Mouse (Mus musculus): ENCODE data around the gene Wdr20. TPM values are rescaled to one million over a fixed set of nuclear protein-coding genes. Genes with fewer than 3 reads are reported as not detected.

Wdr20 gene
- total and polyA plus RNA-seq, 2 experiments from 2014 or later = 12.1 to 36.9 TPM

- 70% methylated on average over 6 of the region's 6 CpGs for WGBS
- DNase-seq (ENCODE audit: low spot score) = no peak
- Histone ChIP-seq H3K9me3 (replicated peaks; ENCODE audit: control insufficient read depth, low read length) (no peaks in the 10 kb centered on the region), H3K36me3 (replicated peaks; ENCODE audit: control insufficient read depth, insufficient read depth, low read length) (peaks cover 16% of the 10 kb centered on the region; the same call in 1 of the 2 replicates), H3K4me3 (ENCODE audit: low read depth, low read length) (no peak overlapping the region), H3K9ac (replicated peaks; ENCODE audit: low read depth, low read length) (no peak overlapping the region), H3K4me1 (ENCODE audit: control insufficient read depth, insufficient read depth) (peaks cover 17% of the 10 kb centered on the region; the same call in 1 of the 2 replicates), H3K27ac (ENCODE audit: low read depth) (no peak overlapping the region), H3K27me3 (ENCODE audit: control insufficient read depth, insufficient read depth, low read length) (no peaks in the 10 kb centered on the region), H3K4me2 (ENCODE audit: low read depth, low read length) (no peak overlapping the region)
- no peak for ATAC-seq (ENCODE audit: insufficient read depth, low read depth)
- TF ChIP-seq EP300 (IDR thresholded peaks at IDR 0.05; ENCODE audit: low read depth) = no peak
- TF ChIP-seq CTCF (IDR thresholded peaks at IDR 0.05; ENCODE audit: low read depth) = no peak
These were observed 57.3 kb downstream of the Wdr20 start for GRCm38 (mm10) chr12:110795035-110795434.

GRCm38 (mm10) chr12:110796748-110797147, 59.0 kb downstream of the Wdr20 start:
- H3K27me3 ChIP-seq (ENCODE audit: control insufficient read depth, insufficient read depth, low read length) = no peaks in the 10 kb centered on the region
- H3K4me1 ChIP-seq (ENCODE audit: control insufficient read depth, insufficient read depth) = peaks cover 17% of the 10 kb centered on the region; the same call in 1 of the 2 replicates
- no peak for TF ChIP-seq CTCF (IDR thresholded peaks at IDR 0.05; ENCODE audit: low read depth)
- TF ChIP-seq EP300 (IDR thresholded peaks at IDR 0.05; ENCODE audit: low read depth) = no peak
- H3K27ac ChIP-seq (ENCODE audit: low read depth) = no peak overlapping the region
- WGBS = 81% methylated on average over 6 of the region's 6 CpGs
- H3K9me3 ChIP-seq (replicated peaks; ENCODE audit: control insufficient read depth, low read length) = no peaks in the 10 kb centered on the region
- no peak overlapping the region for H3K9ac ChIP-seq (replicated peaks; ENCODE audit: low read depth, low read length)
- no peak overlapping the region for H3K4me2 ChIP-seq (ENCODE audit: low read depth, low read length)
- H3K36me3 ChIP-seq (replicated peaks; ENCODE audit: control insufficient read depth, insufficient read depth, low read length) = peaks cover 16% of the 10 kb centered on the region; the same call in 1 of the 2 replicates
- ATAC-seq (ENCODE audit: insufficient read depth, low read depth) (no peak), DNase-seq (ENCODE audit: low spot score) (no peak)
- H3K4me3 ChIP-seq (ENCODE audit: low read depth, low read length) = no peak overlapping the region

- 88% methylated on average over 6 of the region's 6 CpGs for WGBS
These were observed 59.5 kb downstream of the Wdr20 start for GRCm38 (mm10) chr12:110797202-110797601.

GRCm38 (mm10) chr12:110797842-110798431, 60.2 kb downstream of the Wdr20 start:
- TF ChIP-seq EP300 (IDR thresholded peaks at IDR 0.05; ENCODE audit: low read depth) (no peak), CTCF (IDR thresholded peaks at IDR 0.05; ENCODE audit: low read depth) (no peak)
- ATAC-seq (ENCODE audit: insufficient read depth, low read depth) (peak; percentile 62; the same call in 1 of the 2 replicates), DNase-seq (ENCODE audit: low spot score) (peak; percentile 18)
- Histone ChIP-seq H3K9me3 (replicated peaks; ENCODE audit: control insufficient read depth, low read length) (no peaks in the 10 kb centered on the region), H3K27me3 (ENCODE audit: control insufficient read depth, insufficient read depth, low read length) (no peaks in the 10 kb centered on the region), H3K4me3 (ENCODE audit: low read depth, low read length) (no peak overlapping the region), H3K27ac (ENCODE audit: low read depth) (peak overlapping the region; percentile 57), H3K9ac (replicated peaks; ENCODE audit: low read depth, low read length) (no peak overlapping the region), H3K4me2 (ENCODE audit: low read depth, low read length) (no peak overlapping the region), H3K4me1 (ENCODE audit: control insufficient read depth, insufficient read depth) (peaks cover 17% of the 10 kb centered on the region; the same call in 1 of the 2 replicates), H3K36me3 (replicated peaks; ENCODE audit: control insufficient read depth, insufficient read depth, low read length) (peaks cover 7% of the 10 kb centered on the region; the same call in 1 of the 2 replicates)
- 65% methylated on average over 10 of the region's 10 CpGs for WGBS

More at GRCm38 (mm10) chr12:110797202-110797601, 59.5 kb downstream of the Wdr20 start:
- Histone ChIP-seq H3K36me3 (replicated peaks; ENCODE audit: control insufficient read depth, insufficient read depth, low read length) (peaks cover 14% of the 10 kb centered on the region; the same call in 1 of the 2 replicates), H3K4me3 (ENCODE audit: low read depth, low read length) (no peak overlapping the region), H3K27me3 (ENCODE audit: control insufficient read depth, insufficient read depth, low read length) (no peaks in the 10 kb centered on the region), H3K4me2 (ENCODE audit: low read depth, low read length) (no peak overlapping the region), H3K4me1 (ENCODE audit: control insufficient read depth, insufficient read depth) (peaks cover 17% of the 10 kb centered on the region; the same call in 1 of the 2 replicates), H3K9ac (replicated peaks; ENCODE audit: low read depth, low read length) (no peak overlapping the region), H3K9me3 (replicated peaks; ENCODE audit: control insufficient read depth, low read length) (no peaks in the 10 kb centered on the region), H3K27ac (ENCODE audit: low read depth) (peak overlapping the region; percentile 57; the same call in 1 of the 2 replicates)
- ATAC-seq (ENCODE audit: insufficient read depth, low read depth) = no peak
- no peak for TF ChIP-seq CTCF (IDR thresholded peaks at IDR 0.05; ENCODE audit: low read depth)
- no peak for TF ChIP-seq EP300 (IDR thresholded peaks at IDR 0.05; ENCODE audit: low read depth)
- no peak for DNase-seq (ENCODE audit: low spot score)

DNA sequence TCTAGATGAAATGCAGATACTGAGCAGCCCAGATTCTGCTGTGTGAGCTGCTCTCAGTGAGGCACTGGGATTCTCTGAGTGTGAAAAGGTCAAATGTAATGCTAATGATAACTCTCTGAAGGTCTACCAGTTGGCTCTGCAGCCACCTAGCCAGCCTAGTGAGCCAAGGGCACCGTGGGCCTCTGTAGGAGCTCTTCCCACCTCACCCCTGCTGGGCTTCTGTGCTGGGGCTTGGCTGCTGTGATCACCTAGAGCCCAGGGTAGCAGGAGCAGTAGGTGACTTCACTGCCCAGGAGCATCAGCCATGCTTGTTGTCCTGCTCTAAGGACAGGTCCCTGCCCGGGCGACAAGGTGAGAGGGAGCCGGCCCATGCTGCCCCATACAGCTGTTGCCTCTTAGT, 61.5 kb downstream of the Wdr20 start:
- H3K27me3 ChIP-seq (ENCODE audit: control insufficient read depth, insufficient read depth, low read length) = no peaks in the 10 kb centered on the region
- TF ChIP-seq EP300 (IDR thresholded peaks at IDR 0.05; ENCODE audit: low read depth) (no peak), CTCF (IDR thresholded peaks at IDR 0.05; ENCODE audit: low read depth) (no peak)
- WGBS = 85% methylated on average over 4 of the region's 4 CpGs
- no peak for DNase-seq (ENCODE audit: low spot score)
- no peaks in the 10 kb centered on the region for H3K9me3 ChIP-seq (replicated peaks; ENCODE audit: control insufficient read depth, low read length)
- ATAC-seq (ENCODE audit: insufficient read depth, low read depth) = no peak
- no peak overlapping the region for H3K4me2 ChIP-seq (ENCODE audit: low read depth, low read length)
- H3K4me3 ChIP-seq (ENCODE audit: low read depth, low read length) = no peak overlapping the region
- peaks cover 17% of the 10 kb centered on the region; the same call in 1 of the 2 replicates for H3K4me1 ChIP-seq (ENCODE audit: control insufficient read depth, insufficient read depth)
- no peaks in the 10 kb centered on the region for H3K36me3 ChIP-seq (replicated peaks; ENCODE audit: control insufficient read depth, insufficient read depth, low read length)
- H3K9ac ChIP-seq (replicated peaks; ENCODE audit: low read depth, low read length) = no peak overlapping the region
- H3K27ac ChIP-seq (ENCODE audit: low read depth) = no peak overlapping the region

All from heart, postnatal 0 days (tissue).